Mouse (Mus musculus) thymus, adult 18-20 months (tissue): Measurements from ENCODE around the gene Ptgfrn.

ENCODE experiments used
- DNase-seq, 2 experiments: peaks; one replicate each; pipeline ENCODE4 v3.0.0; 2022; ENCODE audit warnings: mixed read lengths in 2 of 2

Ptgfrn gene

GRCm38 (mm10) chr3:101110043-101110837, at the start of gene Ptgfrn:
Ptgfrn (minus strand) TSS chr3:101110278.
- peak; percentile 22 to 32 for DNase-seq

- no peak for DNase-seq
Measured at GRCm38 (mm10) chr3:101159701-101160100, 49.6 kb upstream of the Ptgfrn start.

GRCm38 (mm10) chr3:101154067-101154466, 44.0 kb upstream of the Ptgfrn start:
- DNase-seq: no peak

GRCm38 (mm10) chr3:101153341-101153740, 43.3 kb upstream of the Ptgfrn start:
- DNase-seq: no peak

- no peak for DNase-seq
Measured at GRCm38 (mm10) chr3:101146126-101146772, 36.2 kb upstream of the Ptgfrn start.

- no peak for DNase-seq
Measured at GRCm38 (mm10) chr3:101145292-101146046, 35.4 kb upstream of the Ptgfrn start.

- no peak for DNase-seq
Measured at GRCm38 (mm10) chr3:101144366-101144948, 34.4 kb upstream of the Ptgfrn start.

- DNase-seq: no peak
Measured at GRCm38 (mm10) chr3:101143465-101143864, 33.4 kb upstream of the Ptgfrn start.

- no peak for DNase-seq
Measured at GRCm38 (mm10) chr3:101141864-101142263, 31.8 kb upstream of the Ptgfrn start.

GRCm38 (mm10) chr3:101139958-101140357, 29.9 kb upstream of the Ptgfrn start:
- no peak for DNase-seq

GRCm38 (mm10) chr3:101136483-101136882, 26.4 kb upstream of the Ptgfrn start:
- no peak for DNase-seq

GRCm38 (mm10) chr3:101134861-101135260, 24.8 kb upstream of the Ptgfrn start:
- DNase-seq: no peak

- no peak for DNase-seq
Measured at GRCm38 (mm10) chr3:101132981-101133380, 22.9 kb upstream of the Ptgfrn start.

- no peak for DNase-seq
Measured at GRCm38 (mm10) chr3:101131772-101132171, 21.7 kb upstream of the Ptgfrn start.

- DNase-seq: no peak
Measured at GRCm38 (mm10) chr3:101130526-101130925, 20.4 kb upstream of the Ptgfrn start.

- no peak for DNase-seq
Measured at GRCm38 (mm10) chr3:101129620-101130019, 19.5 kb upstream of the Ptgfrn start.

- no peak for DNase-seq
Measured at GRCm38 (mm10) chr3:101129090-101129489, 19.0 kb upstream of the Ptgfrn start.

- no peak for DNase-seq
Measured at GRCm38 (mm10) chr3:101127766-101128165, 17.7 kb upstream of the Ptgfrn start.

GRCm38 (mm10) chr3:101124716-101125115, 14.6 kb upstream of the Ptgfrn start:
- no peak for DNase-seq

- no peak for DNase-seq
Measured at GRCm38 (mm10) chr3:101122479-101122878, 12.4 kb upstream of the Ptgfrn start.

GRCm38 (mm10) chr3:101117774-101118173, 7.7 kb upstream of the Ptgfrn start:
- DNase-seq: no peak

GRCm38 (mm10) chr3:101117386-101117749, 7.3 kb upstream of the Ptgfrn start:
- DNase-seq: no peak
